Mouse (Mus musculus): ENCODE measurements around the gene Insm1. TPM values are rescaled to one million over a fixed set of nuclear protein-coding genes. Genes with fewer than 3 reads are reported as not detected.

Insm1 gene
- polyA plus RNA-seq, 1 experiment from 2014 or later = 1.7 TPM

DNA sequence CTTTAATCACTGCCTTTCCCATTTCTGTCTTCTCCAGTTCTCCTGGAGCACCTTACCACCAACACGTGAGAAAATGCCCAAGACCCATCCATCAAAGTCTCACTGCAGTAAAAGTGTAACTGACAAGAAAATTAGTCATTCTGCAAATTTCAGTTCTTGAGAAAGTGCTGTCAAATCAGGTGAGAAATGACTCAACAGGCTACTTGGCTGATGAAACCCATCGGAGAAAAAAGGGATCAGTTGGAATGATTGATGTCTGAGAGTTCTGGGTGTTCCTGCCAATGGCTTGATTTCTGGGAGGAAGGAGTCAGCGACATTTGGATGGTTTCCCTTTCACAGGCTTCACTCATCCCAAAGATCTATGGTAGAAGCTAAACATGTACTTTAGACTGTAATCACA is 44.8 kb downstream of the Insm1 start:
- H3K27ac ChIP-seq (replicated peaks) = no peak overlapping the region
- no peak overlapping the region for H3K4me2 ChIP-seq (replicated peaks)
- H3K4me3 ChIP-seq (replicated peaks) = no peak overlapping the region
- no peak overlapping the region for H3K9ac ChIP-seq
- no peak for ATAC-seq (ENCODE audit: insufficient number of reproducible peaks, low FRiP score, low TSS enrichment, low read depth)
- H3K27me3 ChIP-seq = no peaks in the 10 kb centered on the region
- WGBS = 71% methylated on average over 3 of the region's 3 CpGs
- no peaks in the 10 kb centered on the region for H3K4me1 ChIP-seq
- H3K36me3 ChIP-seq = no peaks in the 10 kb centered on the region
- H3K9me3 ChIP-seq (replicated peaks) = no peaks in the 10 kb centered on the region

Data from embryonic facial prominence, embryonic 15.5 days (tissue).